Mouse (Mus musculus) testis, postnatal 14 days (tissue): ENCODE data around the gene Dscam.
A peak's percentile ranks its signal among the peaks of the same experiment; 100 is the strongest.

Experiments used
- DNase-seq: peaks from one replicate; pipeline ENCODE4 v3.0.0; 2021; ENCODE audit warnings: low spot score

The Dscam gene

DNA sequence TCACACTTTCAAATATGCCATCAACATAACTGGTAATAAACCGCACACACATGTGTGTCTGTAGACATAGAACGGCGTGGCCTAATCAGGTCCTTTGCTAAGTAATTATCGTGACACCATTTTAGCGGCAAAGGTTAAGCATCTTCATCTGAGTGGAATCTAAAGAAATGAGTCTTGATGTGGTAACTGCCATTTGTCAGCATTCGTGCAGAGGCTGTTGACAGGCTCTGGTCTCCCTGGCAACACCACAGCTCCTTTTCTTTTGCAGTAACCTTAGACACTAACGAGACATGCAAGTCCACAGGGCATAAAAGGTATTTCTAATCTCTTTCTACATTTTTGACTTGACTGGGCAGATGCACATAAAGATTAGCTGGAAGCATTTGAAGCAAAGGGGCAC lies 297.8 kb downstream of the Dscam start:
- no peak for DNase-seq

GRCm38 (mm10) chr16:96857571-96857970 lies 313.0 kb downstream of the Dscam start:
- no peak for DNase-seq

- no peak for DNase-seq
Measured at GRCm38 (mm10) chr16:96855060-96855459, 315.5 kb downstream of the Dscam start.

DNA sequence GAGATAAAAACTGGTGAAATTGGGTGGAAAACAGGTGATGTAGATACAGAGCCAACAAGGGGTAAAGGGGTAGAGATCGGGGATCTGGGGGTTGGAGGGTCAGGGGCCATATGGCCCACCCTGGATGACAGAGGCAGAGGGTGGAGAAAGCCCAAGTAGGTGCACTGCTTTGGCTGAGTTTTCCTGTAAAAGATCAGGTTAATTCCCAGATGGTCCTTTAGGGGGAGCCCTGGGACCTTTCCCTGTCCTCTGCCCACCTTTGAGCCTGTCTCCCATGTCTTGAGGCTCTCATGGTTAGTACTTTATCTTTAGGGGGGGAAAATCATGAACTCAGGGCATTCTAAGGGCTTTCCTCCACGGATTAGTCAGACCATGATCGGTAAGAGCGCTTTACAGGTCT lies 318.2 kb downstream of the Dscam start:
- peak; percentile 7 for DNase-seq

- DNase-seq, result no peak
Measured at GRCm38 (mm10) chr16:96848916-96849315, 321.6 kb downstream of the Dscam start.

DNA sequence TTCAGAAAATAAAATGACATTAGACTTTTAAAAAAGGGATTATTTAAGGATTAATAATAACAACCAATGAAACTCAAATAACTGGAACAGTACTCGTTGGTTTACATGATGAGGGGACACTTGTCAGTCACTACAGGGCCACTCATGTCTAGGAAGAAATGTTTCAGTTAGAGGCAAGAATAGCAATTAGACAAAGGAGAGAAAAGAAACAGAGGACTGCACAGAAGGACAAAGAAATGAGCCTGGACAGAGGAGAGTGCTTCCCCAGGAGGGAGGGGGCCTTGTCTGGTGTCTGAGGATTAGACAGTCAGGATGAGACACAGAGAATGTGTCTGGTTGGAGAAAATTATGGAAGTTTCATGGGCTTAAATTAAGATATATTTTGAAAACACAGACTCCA lies 324.0 kb downstream of the Dscam start:
- no peak for DNase-seq

DNA sequence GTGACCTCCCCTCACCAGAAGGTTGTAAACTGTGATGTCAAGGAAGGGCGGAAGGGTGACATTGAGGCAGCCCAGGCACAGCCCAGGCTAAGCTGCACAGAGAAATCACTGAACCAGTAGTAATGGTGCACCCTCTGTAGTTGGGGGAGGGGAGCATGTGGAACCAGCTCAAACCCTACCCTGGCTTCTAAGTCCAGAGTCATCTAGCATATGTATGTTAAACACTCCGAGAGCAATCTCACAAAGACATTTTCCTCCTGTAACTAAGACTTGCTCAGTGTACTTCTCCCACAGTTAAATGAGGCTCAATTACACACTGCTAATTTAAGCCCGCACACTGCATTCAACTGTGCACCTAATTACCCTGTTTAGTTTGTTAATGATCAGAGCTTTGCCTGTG lies 324.4 kb downstream of the Dscam start:
- no peak for DNase-seq

GRCm38 (mm10) chr16:96845475-96846098 lies 325.0 kb downstream of the Dscam start:
- no peak for DNase-seq

DNA sequence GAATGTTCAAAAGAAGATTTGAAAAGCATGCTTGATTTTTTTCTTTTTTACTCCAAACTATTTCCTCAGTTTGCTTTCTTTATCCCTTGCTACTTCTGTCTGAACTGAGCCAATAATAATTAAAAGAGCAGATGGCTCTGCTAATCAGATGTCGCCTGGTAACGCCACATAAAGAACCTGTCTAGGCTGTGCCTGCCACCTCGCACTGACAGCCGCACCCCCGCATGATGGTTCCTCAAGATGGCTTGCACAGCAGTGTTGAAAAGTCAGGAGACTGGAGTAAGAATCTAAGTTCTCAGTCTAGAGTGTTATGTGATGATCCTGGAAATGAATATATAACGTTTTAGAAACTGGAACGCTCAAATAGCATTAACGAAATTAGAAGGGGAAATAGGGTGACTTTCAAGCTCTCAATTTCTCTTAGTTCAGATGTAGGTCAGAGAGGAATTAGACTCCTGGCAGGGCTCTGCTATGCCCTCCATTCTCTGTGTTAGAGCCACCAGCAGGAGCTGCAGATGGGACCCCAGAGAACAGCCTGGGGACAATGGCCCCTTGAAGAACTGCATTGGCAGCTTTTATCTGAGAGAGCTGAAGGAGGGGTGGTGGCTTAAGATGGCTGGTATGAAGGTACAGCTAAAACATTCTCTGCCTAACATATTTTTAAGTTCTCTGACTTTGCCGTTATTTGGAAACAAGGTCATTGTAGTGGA lies 326.7 kb downstream of the Dscam start:
- DNase-seq, result no peak

DNA sequence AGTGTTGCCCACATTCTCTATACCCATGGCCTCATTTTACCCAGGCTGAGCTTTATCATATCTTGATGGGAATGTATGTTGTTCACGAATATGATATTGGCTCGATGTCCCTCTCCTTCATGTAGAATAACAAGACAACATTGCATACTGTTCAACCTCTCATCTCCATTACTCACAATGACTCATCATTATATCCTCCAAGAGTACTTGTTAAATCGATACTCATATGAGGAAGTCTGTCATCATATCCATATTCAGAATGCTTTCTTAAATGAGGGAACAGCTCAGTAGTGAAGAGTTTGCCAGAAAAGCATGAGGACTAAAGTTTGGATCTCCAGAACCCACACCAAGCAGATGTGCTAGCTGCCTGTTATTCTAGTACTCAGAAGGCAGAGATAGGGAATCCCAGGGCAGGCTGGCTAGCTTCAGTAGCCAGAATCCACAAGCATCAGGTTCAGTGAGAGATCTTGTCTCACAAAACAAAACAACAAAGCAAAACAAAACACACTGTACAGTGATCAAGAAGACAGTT lies 327.7 kb downstream of the Dscam start:
- DNase-seq, result no peak

DNA sequence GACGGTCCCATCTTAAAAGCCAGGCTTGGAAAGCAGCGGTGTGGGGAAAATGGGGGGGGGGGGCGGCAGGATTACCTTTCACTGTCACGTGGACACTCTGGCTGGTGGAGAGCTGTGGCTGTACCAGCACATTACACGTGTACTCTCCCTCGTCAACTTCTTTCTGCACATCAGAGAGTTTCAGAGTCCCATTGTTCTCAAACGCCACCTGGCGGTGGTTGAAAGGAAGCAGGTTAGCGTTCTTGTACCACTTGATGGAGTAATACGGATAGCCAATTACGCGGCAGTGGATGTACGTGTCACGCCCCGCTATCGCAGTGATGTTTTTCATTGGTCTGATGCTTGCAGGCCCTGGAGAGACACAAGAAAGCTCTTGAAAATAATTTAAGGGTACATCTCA lies 350.9 kb downstream of the Dscam start:
- DNase-seq, result peak; percentile 44

GRCm38 (mm10) chr16:96806298-96806697 lies 364.3 kb downstream of the Dscam start:
- no peak for DNase-seq

GRCm38 (mm10) chr16:96802636-96803035 lies 367.9 kb downstream of the Dscam start:
- no peak for DNase-seq

GRCm38 (mm10) chr16:96801650-96802237 lies 368.8 kb downstream of the Dscam start:
- no peak for DNase-seq

DNA sequence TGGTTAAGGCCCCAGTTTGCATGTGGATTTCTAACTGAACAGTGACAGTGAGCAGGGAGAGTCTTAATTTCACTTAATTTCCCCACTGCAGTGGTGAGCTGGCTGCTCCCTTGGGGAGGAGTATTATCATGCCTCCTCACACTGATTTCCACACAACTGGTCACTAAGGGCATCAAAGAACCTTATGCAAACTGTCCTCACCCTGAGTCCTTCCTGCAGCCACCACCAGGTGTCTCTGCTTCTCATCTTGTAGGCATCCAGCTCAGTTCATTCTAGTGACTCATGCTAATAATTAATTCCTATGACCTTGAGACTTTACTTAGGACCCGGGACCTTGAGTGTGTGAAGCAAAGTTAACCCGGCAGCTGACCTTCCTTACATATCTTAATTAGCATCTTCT lies 375.1 kb downstream of the Dscam start:
- DNase-seq, result no peak

GRCm38 (mm10) chr16:96791307-96791706 lies 379.2 kb downstream of the Dscam start:
- DNase-seq, result no peak

DNA sequence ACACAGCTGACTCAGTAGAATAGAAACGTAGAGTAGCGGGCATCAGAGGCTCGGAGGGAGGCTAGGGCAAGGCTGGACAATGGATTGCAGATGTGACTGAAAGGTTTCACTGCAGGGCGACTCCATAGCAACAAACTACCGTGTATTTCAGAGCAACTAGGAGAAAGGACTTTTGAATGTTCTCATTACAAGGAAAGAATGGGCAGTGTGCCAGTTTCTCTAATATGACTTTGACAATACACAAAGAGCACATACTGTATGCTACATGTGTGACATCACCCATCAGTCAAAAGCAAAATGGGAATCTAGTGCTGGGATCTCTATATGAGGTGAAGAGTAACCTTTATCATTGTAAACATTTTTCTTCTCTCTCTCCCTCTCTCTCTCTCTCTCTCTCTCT lies 382.3 kb downstream of the Dscam start:
- no peak for DNase-seq

DNA sequence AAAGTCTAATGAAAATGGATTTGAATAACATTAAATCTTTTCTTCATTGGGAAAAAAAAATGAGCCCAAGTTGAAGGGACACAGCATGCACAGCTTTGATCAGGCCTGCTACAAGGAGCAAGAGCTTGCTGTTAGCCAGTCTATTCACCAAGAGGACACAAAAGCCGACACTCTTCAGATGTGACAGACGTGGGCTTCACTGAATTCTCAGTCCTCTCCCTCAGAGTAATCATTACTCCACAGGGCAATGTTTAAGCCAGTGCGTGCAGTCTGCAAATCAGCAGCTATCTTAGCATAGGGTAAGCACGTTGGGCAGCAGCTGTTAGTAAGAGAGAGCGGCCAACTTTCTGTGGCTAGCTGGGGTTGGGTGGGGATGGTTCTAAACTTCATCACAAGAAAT lies 391.5 kb downstream of the Dscam start:
- no peak for DNase-seq

DNA sequence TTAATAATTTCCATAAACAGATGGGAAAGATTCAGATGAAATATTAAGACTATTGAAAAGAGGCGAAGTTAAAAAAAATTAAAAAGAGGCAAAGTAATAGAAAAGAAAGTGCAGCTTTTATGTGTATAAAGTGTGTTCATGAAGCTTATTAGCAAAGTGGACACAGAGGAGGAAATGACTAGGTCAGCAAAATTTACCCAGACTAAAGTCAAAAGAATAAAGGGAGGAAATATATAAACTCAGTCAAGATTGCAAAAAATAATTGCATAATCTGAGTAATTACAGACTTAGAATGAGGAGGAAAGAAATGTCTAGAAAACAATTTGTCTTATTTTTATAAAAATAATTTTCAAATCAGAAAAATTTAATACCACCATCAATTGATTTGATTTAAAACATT lies 396.3 kb downstream of the Dscam start:
- DNase-seq, result no peak

- no peak for DNase-seq
Measured at GRCm38 (mm10) chr16:96767985-96768384, 402.6 kb downstream of the Dscam start.

- DNase-seq, result no peak
Measured at GRCm38 (mm10) chr16:96767508-96767907, 403.0 kb downstream of the Dscam start.

DNA sequence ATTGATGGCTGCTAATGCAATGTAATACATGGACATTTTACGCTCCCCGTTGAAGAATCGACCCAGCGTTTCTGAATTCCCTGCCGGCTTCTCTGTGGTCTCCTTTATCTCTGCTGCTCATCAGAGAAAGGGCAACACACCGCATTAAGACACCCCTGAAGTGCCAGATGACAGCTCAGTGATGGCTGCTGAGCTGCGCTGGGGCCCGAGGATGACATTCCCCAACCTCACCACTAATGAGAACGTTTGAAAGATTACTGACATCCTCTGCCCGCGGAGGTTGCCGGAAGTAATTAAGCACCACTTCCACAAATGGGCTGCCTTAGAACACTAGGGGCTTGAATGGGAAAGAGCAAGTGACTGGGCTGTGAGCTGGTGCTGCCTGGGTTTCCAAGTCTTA lies 409.3 kb downstream of the Dscam start:
- DNase-seq, result no peak

DNA sequence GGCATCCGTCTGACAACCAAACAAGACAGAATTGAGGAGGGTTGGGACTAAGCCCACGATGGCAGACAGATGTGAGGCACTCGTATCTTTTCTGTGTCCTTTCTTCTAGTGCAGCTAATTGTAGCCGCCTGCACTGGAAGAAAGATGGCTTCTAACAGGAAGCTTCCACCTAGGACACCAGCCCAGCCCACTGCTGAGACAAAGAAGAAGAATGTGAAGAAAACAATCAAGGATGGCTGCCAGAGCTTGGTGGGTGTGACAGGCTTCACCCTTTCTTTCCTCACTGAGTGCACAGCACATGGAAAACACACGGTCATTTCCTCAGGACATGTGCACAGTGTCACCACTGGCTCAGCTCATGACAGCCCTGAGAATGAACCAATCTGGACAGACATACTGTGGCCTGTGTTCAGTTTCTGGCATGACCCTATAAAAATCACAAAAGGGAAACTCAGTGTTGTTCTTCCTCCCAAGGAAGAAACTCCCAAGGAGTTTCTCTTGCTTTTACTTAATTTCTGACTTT lies 411.4 kb downstream of the Dscam start:
- DNase-seq, result no peak
